Mouse (Mus musculus) midbrain, embryonic 16.5 days (tissue): Measurements from ENCODE around the gene Rbbp6. TPM values are rescaled to one million over a fixed set of nuclear protein-coding genes. Genes with fewer than 3 reads are reported as not detected.

Experiments used
- ATAC-seq: fragments of 200-750 bp; cut with Nextera tagmentation; 2 replicates; pipeline ENCODE4 v1.8.0; 2017; ENCODE audit warnings: moderate TSS enrichment
- H3K27ac ChIP-seq: fragments of 300-500 bp; sonication (generic); 2 replicates; pipeline ENCODE4 v1.5.1; 2014; ENCODE audit warnings: mild to moderate bottlenecking, low read length, mixed read lengths
- H3K27me3 ChIP-seq: fragments of 300-500 bp; sonication (generic); 2 replicates; pipeline ENCODE4 v1.6.1; 2014; ENCODE audit warnings: low read depth, low read length, mixed read lengths; ENCODE audit not compliant: control insufficient read depth, insufficient read depth
- H3K36me3 ChIP-seq: fragments of 300-500 bp; sonication (generic); 2 replicates; pipeline ENCODE4 v1.6.1; 2014; ENCODE audit warnings: mild to moderate bottlenecking, low read length, moderate library complexity, mixed read lengths; ENCODE audit not compliant: control insufficient read depth, insufficient read depth
- H3K4me1 ChIP-seq: fragments of 300-500 bp; sonication (generic); 2 replicates; pipeline ENCODE4 v1.6.1; 2014; ENCODE audit warnings: mild to moderate bottlenecking, low read length, mixed read lengths; ENCODE audit not compliant: control insufficient read depth, insufficient read depth
- H3K4me2 ChIP-seq: fragments of 300-500 bp; sonication (generic); 2 replicates; pipeline ENCODE4 v1.6.1; 2014; ENCODE audit warnings: mild to moderate bottlenecking, low read length, mixed read lengths
- H3K4me3 ChIP-seq: fragments of 300-500 bp; sonication (generic); 2 replicates; pipeline ENCODE4 v1.5.1; 2014; ENCODE audit warnings: low read depth, mild to moderate bottlenecking, low read length, moderate library complexity, mixed read lengths
- H3K9ac ChIP-seq: fragments of 300-500 bp; sonication (generic); 2 replicates; pipeline ENCODE4 v1.6.1; 2014; ENCODE audit warnings: low read depth, low read length, mixed read lengths
- H3K9me3 ChIP-seq: fragments of 300-500 bp; sonication (generic); replicated peaks from 2 replicates; pipeline ENCODE4 v1.6.1; 2014; ENCODE audit warnings: mild to moderate bottlenecking, low read length, mixed read lengths; ENCODE audit not compliant: control insufficient read depth, poor library complexity, severe bottlenecking
- WGBS: fragments of 180-500 bp; shearing (Covaris S2); extraction: QIAGEN DNeasy Blood & Tissue Kit; methylation state at CpG from one replicate; pipeline ENCODE4 v1.1.7; 2014; 5-methylcytosine and 5-hydroxymethylcytosine counted together
- polyA plus RNA-seq: library from polyadenylated mRNA; unstranded; fragments of >200 nt; fragmentation: Nextera tagmentation; extraction: Ambion mirVana; gene quantifications from 2 replicates; pipeline ENCODE4 v1.2.1, GENCODE M21; 2015

Rbbp6 gene
- polyA plus RNA-seq, 1 experiment from 2014 or later = 23.9 TPM

DNA sequence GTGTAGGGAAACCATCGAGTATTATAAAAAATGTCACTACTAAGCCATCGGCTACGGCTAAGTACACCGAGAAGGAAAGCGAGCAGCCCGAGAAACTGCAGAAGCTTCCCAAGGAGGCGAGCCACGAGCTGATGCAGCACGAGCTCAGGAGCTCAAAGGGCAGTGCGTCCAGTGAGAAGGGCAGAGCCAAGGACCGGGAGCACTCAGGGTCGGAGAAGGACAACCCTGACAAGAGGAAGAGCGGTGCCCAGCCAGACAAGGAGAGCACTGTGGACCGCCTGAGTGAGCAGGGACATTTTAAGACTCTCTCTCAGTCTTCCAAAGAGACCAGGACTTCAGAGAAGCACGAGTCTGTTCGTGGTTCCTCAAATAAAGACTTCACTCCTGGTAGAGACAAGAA lies 35.3 kb downstream of the Rbbp6 start:
- 93% methylated on average over 16 of the region's 16 CpGs for WGBS
- Histone ChIP-seq H3K4me2 (no peak overlapping the region), H3K27me3 (no peaks in the 10 kb centered on the region), H3K36me3 (peaks cover 47% of the 10 kb centered on the region), H3K4me3 (no peak overlapping the region), H3K9me3 (no peaks in the 10 kb centered on the region), H3K4me1 (no peaks in the 10 kb centered on the region), H3K27ac (no peak overlapping the region), H3K9ac (no peak overlapping the region)
- no peak for ATAC-seq

DNA sequence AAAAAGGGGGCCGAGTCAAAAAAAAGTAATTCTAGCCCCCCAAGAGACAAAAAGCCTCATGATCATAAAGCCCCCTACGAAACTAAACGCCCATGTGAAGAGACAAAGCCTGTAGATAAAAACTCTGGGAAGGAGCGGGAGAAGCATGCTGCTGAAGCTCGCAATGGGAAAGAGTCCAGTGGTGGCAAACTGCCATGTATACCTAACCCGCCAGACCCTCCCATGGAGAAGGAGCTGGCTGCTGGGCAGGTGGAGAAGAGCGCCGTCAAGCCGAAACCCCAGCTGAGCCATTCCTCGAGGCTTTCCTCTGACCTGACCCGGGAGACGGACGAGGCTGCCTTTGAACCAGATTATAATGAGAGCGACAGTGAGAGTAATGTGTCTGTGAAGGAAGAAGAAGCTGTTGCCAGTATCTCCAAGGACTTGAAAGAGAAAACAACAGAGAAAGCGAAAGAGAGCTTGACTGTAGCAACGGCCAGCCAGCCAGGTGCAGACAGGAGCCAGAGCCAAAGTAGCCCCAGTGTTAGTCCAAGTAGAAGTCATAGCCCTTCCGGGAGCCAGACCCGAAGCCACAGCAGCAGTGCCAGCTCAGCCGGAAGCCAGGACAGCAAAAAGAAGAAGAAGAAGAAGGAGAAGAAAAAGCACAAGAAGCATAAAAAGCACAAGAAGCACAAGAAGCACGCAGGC lies 36.0 kb downstream of the Rbbp6 start:
- Histone ChIP-seq H3K9ac (no peak overlapping the region), H3K4me1 (no peaks in the 10 kb centered on the region), H3K36me3 (peaks cover 46% of the 10 kb centered on the region), H3K9me3 (no peaks in the 10 kb centered on the region), H3K27me3 (no peaks in the 10 kb centered on the region), H3K4me2 (no peak overlapping the region), H3K27ac (no peak overlapping the region), H3K4me3 (no peak overlapping the region)
- no peak for ATAC-seq
- 78% methylated on average over 20 of the region's 20 CpGs for WGBS

DNA sequence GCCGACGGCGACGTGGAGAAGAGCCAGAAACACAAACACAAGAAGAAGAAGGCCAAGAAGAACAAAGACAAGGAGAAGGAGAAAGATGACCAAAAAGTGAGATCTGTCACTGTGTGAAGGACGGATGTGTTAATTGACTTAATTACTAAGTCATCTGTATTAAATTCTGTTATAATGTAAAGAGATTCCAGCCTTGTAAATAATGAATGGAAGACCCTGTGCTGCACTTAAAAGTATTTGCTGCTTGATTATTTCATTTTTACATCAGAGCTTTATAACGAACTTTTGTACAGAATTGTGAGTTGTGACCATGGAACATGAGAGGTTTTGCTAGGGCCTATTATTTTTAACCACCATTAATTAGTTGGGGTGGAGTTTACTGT lies 36.5 kb downstream of the Rbbp6 start:
- H3K4me3 ChIP-seq = no peak overlapping the region
- H3K27ac ChIP-seq = no peak overlapping the region
- H3K4me2 ChIP-seq = no peak overlapping the region
- no peak overlapping the region for H3K9ac ChIP-seq
- WGBS = 93% methylated on average over 6 of the region's 6 CpGs
- H3K36me3 ChIP-seq = peaks cover 41% of the 10 kb centered on the region
- no peaks in the 10 kb centered on the region for H3K4me1 ChIP-seq
- ATAC-seq = no peak
- H3K27me3 ChIP-seq = no peaks in the 10 kb centered on the region
- no peaks in the 10 kb centered on the region for H3K9me3 ChIP-seq

DNA sequence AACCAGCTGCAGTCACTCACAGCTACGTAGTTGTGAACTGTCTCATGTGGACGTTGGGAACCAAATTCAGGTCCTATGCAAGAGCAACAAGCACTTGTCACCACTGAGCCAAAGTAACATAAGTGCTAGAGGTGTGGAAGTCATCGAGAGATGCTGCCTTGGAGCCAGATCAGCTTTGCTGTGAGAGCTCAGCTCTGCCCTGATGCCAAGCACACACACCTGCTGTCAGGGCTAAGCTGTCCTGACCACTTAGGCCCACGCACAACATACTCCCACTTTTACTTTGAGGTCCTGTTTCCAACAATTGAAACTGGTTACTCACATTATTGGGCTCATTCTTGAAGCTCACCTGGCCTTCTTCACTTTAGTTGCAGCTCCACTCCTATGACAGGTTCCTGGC lies 37.7 kb downstream of the Rbbp6 start:
- no peak for ATAC-seq
- no peak overlapping the region for H3K4me2 ChIP-seq
- WGBS = 89% methylated on average over 4 of the region's 4 CpGs
- H3K9me3 ChIP-seq = no peaks in the 10 kb centered on the region
- H3K27me3 ChIP-seq = no peaks in the 10 kb centered on the region
- H3K4me1 ChIP-seq = no peaks in the 10 kb centered on the region
- H3K36me3 ChIP-seq = peaks cover 39% of the 10 kb centered on the region
- no peak overlapping the region for H3K4me3 ChIP-seq
- H3K9ac ChIP-seq = no peak overlapping the region
- no peak overlapping the region for H3K27ac ChIP-seq

DNA sequence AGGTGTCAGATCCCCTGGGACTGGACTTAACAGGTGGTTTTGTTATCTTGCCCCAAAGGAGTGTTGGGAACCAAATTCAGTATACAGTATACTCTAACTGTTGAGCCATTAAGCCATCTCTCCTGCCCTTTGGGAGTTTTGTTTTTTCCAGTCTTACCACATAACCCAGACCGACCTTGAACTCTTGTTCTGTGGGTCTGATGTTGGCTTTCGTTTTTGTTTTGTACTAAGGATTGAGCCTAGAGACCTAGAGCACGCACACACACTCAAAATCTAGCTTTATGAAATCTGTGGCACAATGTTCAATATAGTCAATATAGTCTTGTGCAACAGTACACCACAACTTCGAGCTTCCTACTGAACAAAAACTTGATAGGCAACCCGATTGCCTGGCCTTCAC lies 39.0 kb downstream of the Rbbp6 start:
- no peak overlapping the region for H3K4me3 ChIP-seq
- no peaks in the 10 kb centered on the region for H3K27me3 ChIP-seq
- no peak for ATAC-seq
- peaks cover 26% of the 10 kb centered on the region for H3K36me3 ChIP-seq
- no peak overlapping the region for H3K9ac ChIP-seq
- no peak overlapping the region for H3K4me2 ChIP-seq
- H3K27ac ChIP-seq = no peak overlapping the region
- WGBS = 95% methylated on average over 5 of the region's 5 CpGs
- H3K4me1 ChIP-seq = no peaks in the 10 kb centered on the region
- no peaks in the 10 kb centered on the region for H3K9me3 ChIP-seq

DNA sequence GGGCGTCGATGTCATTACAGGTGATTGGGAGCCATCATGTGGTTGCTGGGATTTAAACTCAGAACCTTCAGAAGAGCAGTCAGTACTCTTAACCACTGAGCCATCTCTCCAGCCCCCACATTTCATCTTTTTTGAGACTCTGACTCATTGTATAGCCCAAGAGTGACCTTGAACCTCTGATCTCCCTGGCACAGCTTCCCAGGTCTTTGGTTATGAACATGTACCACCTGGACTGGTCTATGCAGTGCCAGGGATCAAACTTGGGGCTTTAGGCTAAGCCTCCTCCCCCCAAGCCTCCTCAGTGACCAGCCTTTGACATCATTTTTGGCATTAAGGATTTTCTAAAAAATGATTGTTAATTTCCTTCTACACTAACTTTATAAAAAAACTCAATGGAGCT lies 40.8 kb downstream of the Rbbp6 start:
- Histone ChIP-seq H3K27ac (no peak overlapping the region), H3K9me3 (no peaks in the 10 kb centered on the region), H3K4me2 (no peak overlapping the region), H3K36me3 (peaks cover 19% of the 10 kb centered on the region), H3K4me3 (no peak overlapping the region), H3K4me1 (no peaks in the 10 kb centered on the region), H3K9ac (no peak overlapping the region), H3K27me3 (no peaks in the 10 kb centered on the region)
- no peak for ATAC-seq
- 67% methylated on average over 2 of the region's 2 CpGs for WGBS

DNA sequence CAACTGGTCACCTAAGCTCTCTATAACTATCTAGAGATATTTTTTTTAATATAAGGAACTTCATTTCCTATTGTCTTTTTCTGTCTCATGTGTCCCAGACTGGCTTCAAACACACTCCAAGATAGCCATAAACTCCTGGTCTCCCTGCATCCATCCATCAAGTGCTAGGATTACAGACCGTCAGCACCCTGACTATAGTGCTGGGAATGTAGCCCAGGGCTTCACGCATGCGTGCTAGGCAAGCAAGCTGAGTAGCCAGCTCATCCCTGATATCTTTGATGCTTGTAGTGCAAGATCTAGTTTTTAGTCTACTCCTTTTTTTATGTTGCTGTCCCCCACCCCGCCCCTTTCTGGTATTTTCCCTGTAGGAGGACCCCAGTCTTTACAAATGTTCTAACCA lies 42.3 kb downstream of the Rbbp6 start:
- Histone ChIP-seq H3K9me3 (no peaks in the 10 kb centered on the region), H3K9ac (no peak overlapping the region), H3K4me1 (no peaks in the 10 kb centered on the region), H3K4me2 (no peak overlapping the region), H3K4me3 (no peak overlapping the region), H3K27ac (no peak overlapping the region), H3K36me3 (peaks cover 15% of the 10 kb centered on the region), H3K27me3 (no peaks in the 10 kb centered on the region)
- 79% methylated on average over 4 of the region's 4 CpGs for WGBS
- no peak for ATAC-seq

DNA sequence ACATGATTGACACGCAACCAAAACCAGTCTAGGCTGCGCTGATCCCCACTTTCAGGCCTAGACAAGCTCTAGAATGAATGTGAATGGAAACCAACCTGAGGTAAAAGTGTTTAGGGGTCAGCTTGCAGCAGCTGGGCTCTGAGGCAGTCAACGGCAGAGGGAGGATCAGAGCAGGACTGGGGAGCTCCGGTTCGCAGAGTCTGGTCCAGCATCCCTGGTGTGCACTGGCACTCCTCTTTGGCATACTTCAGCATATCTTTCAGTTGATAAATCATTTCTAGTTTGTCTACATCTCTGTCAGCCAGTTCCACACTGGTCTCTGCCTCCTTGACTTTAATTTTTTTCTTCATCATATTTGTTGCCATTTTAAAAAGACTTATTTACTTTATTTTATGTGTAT lies 48.0 kb downstream of the Rbbp6 start:
- H3K27me3 ChIP-seq = no peaks in the 10 kb centered on the region
- 81% methylated on average over 5 of the region's 5 CpGs for WGBS
- no peak for ATAC-seq
- H3K9ac ChIP-seq = no peak overlapping the region
- H3K4me3 ChIP-seq = no peak overlapping the region
- H3K4me2 ChIP-seq = no peak overlapping the region
- no peaks in the 10 kb centered on the region for H3K36me3 ChIP-seq
- H3K4me1 ChIP-seq = no peaks in the 10 kb centered on the region
- no peak overlapping the region for H3K27ac ChIP-seq
- no peaks in the 10 kb centered on the region for H3K9me3 ChIP-seq

DNA sequence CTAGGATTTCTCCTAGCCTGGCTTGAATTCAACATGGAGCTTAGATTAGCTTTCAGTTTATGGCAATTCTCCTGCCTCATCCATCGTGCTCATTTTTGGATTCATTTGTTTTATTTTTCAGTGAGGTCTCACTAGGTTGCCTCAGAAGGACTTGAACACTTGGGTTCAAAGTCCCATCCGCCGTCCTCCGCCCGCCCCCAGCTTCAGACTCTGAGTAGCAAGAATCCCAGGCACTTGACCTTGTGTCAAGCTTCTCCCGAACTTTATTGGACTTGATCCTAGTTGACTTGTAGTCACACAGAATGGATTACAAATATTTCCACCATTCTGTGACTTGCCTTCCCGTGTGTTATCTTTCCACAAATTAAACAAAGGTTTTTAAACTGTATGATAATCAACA lies 49.2 kb downstream of the Rbbp6 start:
- 90% methylated on average over 7 of the region's 7 CpGs for WGBS
- H3K4me1 ChIP-seq = no peaks in the 10 kb centered on the region
- H3K4me2 ChIP-seq = no peak overlapping the region
- H3K9ac ChIP-seq = no peak overlapping the region
- no peak overlapping the region for H3K27ac ChIP-seq
- no peaks in the 10 kb centered on the region for H3K36me3 ChIP-seq
- no peak for ATAC-seq
- H3K9me3 ChIP-seq = no peaks in the 10 kb centered on the region
- H3K27me3 ChIP-seq = no peaks in the 10 kb centered on the region
- no peak overlapping the region for H3K4me3 ChIP-seq
